Mouse (Mus musculus) midbrain, embryonic 10.5 days (tissue): ENCODE data around the gene Id2. TPM values are rescaled to one million over a fixed set of nuclear protein-coding genes. Genes with fewer than 3 reads are reported as not detected.

Experiments used
- DNase-seq: peaks from one replicate; pipeline ENCODE4 v3.0.0-alpha.2; 2017; ENCODE audit warnings: low spot score
- H3K27ac ChIP-seq: fragments of 300-500 bp; sonication (generic); replicated peaks from 2 replicates; pipeline ENCODE4 v1.5.1; 2016; ENCODE audit warnings: mild to moderate bottlenecking
- H3K27me3 ChIP-seq: fragments of 300-500 bp; sonication (generic); 2 replicates; pipeline ENCODE4 v1.6.1; 2016; ENCODE audit warnings: low read depth, mild to moderate bottlenecking; ENCODE audit not compliant: poor library complexity, severe bottlenecking
- H3K36me3 ChIP-seq: fragments of 300-500 bp; sonication (generic); 2 replicates; pipeline ENCODE4 v1.6.1; 2016; ENCODE audit warnings: mild to moderate bottlenecking, moderate library complexity
- H3K4me1 ChIP-seq: fragments of 300-500 bp; sonication (generic); 2 replicates; pipeline ENCODE4 v1.6.1; 2016
- H3K4me3 ChIP-seq: fragments of 300-500 bp; sonication (generic); 2 replicates; pipeline ENCODE4 v1.5.1; 2016; ENCODE audit warnings: mild to moderate bottlenecking, moderate library complexity
- H3K9me3 ChIP-seq: fragments of 300-500 bp; sonication (generic); replicated peaks from 2 replicates; pipeline ENCODE4 v1.6.1; 2016; ENCODE audit warnings: mild to moderate bottlenecking
- WGBS: fragments of 180-500 bp; shearing (Covaris S2); methylation state at CpG from one replicate; pipeline ENCODE4 v1.1.7; 2016; 5-methylcytosine and 5-hydroxymethylcytosine counted together
- polyA plus RNA-seq: library from polyadenylated mRNA; unstranded; fragments of >200 nt; fragmentation: Nextera tagmentation; extraction: Ambion mirVana; gene quantifications from 2 replicates; pipeline ENCODE4 v1.2.1, GENCODE M21; 2016

Id2 gene
- polyA plus RNA-seq, 1 experiment from 2014 or later: 332 TPM

GRCm38 (mm10) chr12:25124431-25125238 is 27.7 kb upstream of the Id2 start:
- 3% methylated on average over 19 of the region's 19 CpGs for WGBS
- Histone ChIP-seq H3K4me3 (peak overlapping the region; percentile 42), H3K27me3 (peaks cover 16% of the 10 kb centered on the region; the same call in 1 of the 2 replicates), H3K9me3 (no peaks in the 10 kb centered on the region; the same call in 1 of the 2 replicates), H3K4me1 (peaks cover 86% of the 10 kb centered on the region), H3K36me3 (no peaks in the 10 kb centered on the region), H3K27ac (peak overlapping the region; percentile 93)
- DNase-seq: peak; percentile 92

GRCm38 (mm10) chr12:25120753-25121152 is 23.8 kb upstream of the Id2 start:
- Histone ChIP-seq H3K27ac (peak overlapping the region; percentile 43; the same call in 1 of the 2 replicates), H3K27me3 (peaks cover 29% of the 10 kb centered on the region), H3K4me3 (no peak overlapping the region), H3K9me3 (no peaks in the 10 kb centered on the region; the same call in 1 of the 2 replicates), H3K4me1 (peaks cover 61% of the 10 kb centered on the region), H3K36me3 (no peaks in the 10 kb centered on the region)
- 83% methylated on average over 4 of the region's 4 CpGs for WGBS
- DNase-seq: no peak

- peaks cover 2% of the 10 kb centered on the region; the same call in 1 of the 2 replicates for H3K9me3 ChIP-seq
- peaks cover 29% of the 10 kb centered on the region for H3K27me3 ChIP-seq
- peak overlapping the region; percentile 64 for H3K27ac ChIP-seq
- H3K4me3 ChIP-seq: no peak overlapping the region
- 54% methylated on average over 15 of the region's 15 CpGs for WGBS
- H3K36me3 ChIP-seq: no peaks in the 10 kb centered on the region
- H3K4me1 ChIP-seq: peaks cover 48% of the 10 kb centered on the region
- DNase-seq: peak; percentile 30
These were observed 22.3 kb upstream of the Id2 start for GRCm38 (mm10) chr12:25119278-25119677.

- H3K4me1 ChIP-seq: peaks cover 35% of the 10 kb centered on the region
- WGBS: 90% methylated on average over 4 of the region's 4 CpGs
- H3K4me3 ChIP-seq: no peak overlapping the region
- H3K36me3 ChIP-seq: no peaks in the 10 kb centered on the region
- peaks cover 28% of the 10 kb centered on the region for H3K27me3 ChIP-seq
- H3K9me3 ChIP-seq: peaks cover 5% of the 10 kb centered on the region; the same call in 1 of the 2 replicates
- peak overlapping the region; percentile 64; the same call in 1 of the 2 replicates for H3K27ac ChIP-seq
- DNase-seq: no peak
These were observed 21.0 kb upstream of the Id2 start for GRCm38 (mm10) chr12:25117856-25118511.

- no peak for DNase-seq
- H3K4me1 ChIP-seq: peaks cover 16% of the 10 kb centered on the region
- H3K4me3 ChIP-seq: no peak overlapping the region
- H3K9me3 ChIP-seq: peaks cover 16% of the 10 kb centered on the region; the same call in 1 of the 2 replicates
- 0 out of 2 replicates have a peak overlapping the region, but pooled peaks have one; percentile 29 for H3K27ac ChIP-seq
- no peaks in the 10 kb centered on the region for H3K36me3 ChIP-seq
- 82% methylated on average over 2 of the region's 2 CpGs for WGBS
- peaks cover 23% of the 10 kb centered on the region for H3K27me3 ChIP-seq
These were observed 19.2 kb upstream of the Id2 start for GRCm38 (mm10) chr12:25116126-25116525.

GRCm38 (mm10) chr12:25114426-25114825 is 17.5 kb upstream of the Id2 start:
- H3K4me3 ChIP-seq: no peak overlapping the region
- peaks cover 17% of the 10 kb centered on the region for H3K27me3 ChIP-seq
- 83% methylated on average over 1 of the region's 1 CpGs for WGBS
- H3K27ac ChIP-seq: no peak overlapping the region; the same call in 1 of the 2 replicates
- peaks cover 21% of the 10 kb centered on the region for H3K4me1 ChIP-seq
- peaks cover 16% of the 10 kb centered on the region; the same call in 1 of the 2 replicates for H3K9me3 ChIP-seq
- no peaks in the 10 kb centered on the region for H3K36me3 ChIP-seq
- DNase-seq: no peak

DNA sequence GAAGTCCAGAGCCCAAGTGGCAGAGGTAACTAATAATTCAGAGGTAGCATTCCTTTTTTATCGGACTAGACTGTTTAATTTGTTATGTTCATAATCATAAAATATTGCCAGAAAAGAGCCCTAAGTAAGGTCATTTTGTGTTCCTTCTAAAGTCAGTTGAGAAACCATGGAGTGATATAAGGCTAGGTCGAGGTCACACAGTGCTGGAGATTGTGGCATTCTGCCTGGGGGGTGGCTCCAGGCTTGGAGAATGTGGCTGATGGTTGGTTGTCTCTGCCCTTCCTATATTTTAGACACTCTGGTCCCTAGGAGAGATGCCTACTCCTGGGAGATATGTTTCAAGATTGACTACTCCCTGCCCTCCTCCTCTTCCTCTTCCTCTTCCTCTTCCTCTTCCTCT is 16.4 kb upstream of the Id2 start:
- no peak overlapping the region for H3K27ac ChIP-seq
- no peaks in the 10 kb centered on the region for H3K36me3 ChIP-seq
- peaks cover 16% of the 10 kb centered on the region; the same call in 1 of the 2 replicates for H3K9me3 ChIP-seq
- peaks cover 13% of the 10 kb centered on the region for H3K4me1 ChIP-seq
- WGBS: 73% methylated on average over 2 of the region's 2 CpGs
- peaks cover 6% of the 10 kb centered on the region for H3K27me3 ChIP-seq
- no peak for DNase-seq
- H3K4me3 ChIP-seq: no peak overlapping the region

DNA sequence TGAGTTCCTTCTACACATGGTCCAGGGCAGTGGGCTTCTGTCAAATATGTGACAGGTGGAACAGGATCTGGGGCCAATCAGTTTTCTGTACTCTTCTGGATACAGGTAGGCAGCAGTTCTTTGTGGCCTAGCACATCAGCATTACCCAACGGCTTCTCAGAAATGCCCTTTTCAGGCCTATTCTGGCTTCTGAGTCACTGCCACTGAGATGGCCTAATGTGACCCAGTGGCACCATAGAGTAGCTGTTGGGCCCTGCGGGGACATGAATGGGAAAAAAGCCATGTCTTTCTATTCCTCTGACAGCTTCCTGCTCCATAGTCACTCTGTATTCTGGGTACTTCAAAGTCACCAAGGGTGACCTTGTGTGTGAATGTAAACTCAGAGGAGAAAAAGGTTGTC is 15.9 kb upstream of the Id2 start:
- 92% methylated on average over 2 of the region's 2 CpGs for whole genome bisulfite sequencing
- H3K36me3 ChIP-seq: no peaks in the 10 kb centered on the region
- H3K9me3 ChIP-seq: peaks cover 16% of the 10 kb centered on the region; the same call in 1 of the 2 replicates
- H3K27me3 ChIP-seq: peaks cover under 1% of the 10 kb centered on the region; the same call in 1 of the 2 replicates
- no peak for DNase-seq
- peaks cover 9% of the 10 kb centered on the region for H3K4me1 ChIP-seq
- no peak overlapping the region for H3K4me3 ChIP-seq
- H3K27ac ChIP-seq: peak overlapping the region; percentile 33; the same call in 1 of the 2 replicates

DNA sequence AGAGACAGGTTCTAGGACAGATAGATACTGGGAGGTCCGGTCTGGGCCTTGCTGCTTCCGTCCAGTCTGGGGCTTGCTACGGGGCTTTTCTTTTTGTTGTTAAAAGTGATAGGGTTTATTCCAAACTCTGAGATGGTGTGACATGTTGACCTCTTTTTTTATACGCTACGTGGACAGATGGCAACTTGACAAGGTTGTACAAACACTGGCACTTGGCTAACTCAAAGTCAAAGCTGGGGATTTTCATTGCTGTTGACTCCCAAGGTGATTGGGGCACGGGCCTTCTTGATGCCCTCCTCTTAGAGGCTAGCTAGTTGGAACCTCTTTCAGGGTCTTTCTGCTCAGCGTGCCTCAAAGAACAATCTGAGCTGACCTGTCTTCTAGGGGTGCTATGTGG is 13.7 kb upstream of the Id2 start:
- Histone ChIP-seq H3K4me3 (no peak overlapping the region), H3K4me1 (peaks cover 13% of the 10 kb centered on the region), H3K9me3 (peaks cover 16% of the 10 kb centered on the region; the same call in 1 of the 2 replicates), H3K27me3 (no peaks in the 10 kb centered on the region), H3K36me3 (no peaks in the 10 kb centered on the region), H3K27ac (peak overlapping the region; percentile 60; the same call in 1 of the 2 replicates)
- no peak for DNase-seq
- WGBS: 83% methylated on average over 7 of the region's 7 CpGs

GRCm38 (mm10) chr12:25109971-25110681 is 13.2 kb upstream of the Id2 start:
- Histone ChIP-seq H3K4me3 (no peak overlapping the region), H3K9me3 (peaks cover 16% of the 10 kb centered on the region; the same call in 1 of the 2 replicates), H3K4me1 (peaks cover 13% of the 10 kb centered on the region), H3K27ac (peak overlapping the region; percentile 60), H3K36me3 (no peaks in the 10 kb centered on the region), H3K27me3 (no peaks in the 10 kb centered on the region)
- 78% methylated on average over 7 of the region's 7 CpGs for WGBS
- DNase-seq: no peak

DNA sequence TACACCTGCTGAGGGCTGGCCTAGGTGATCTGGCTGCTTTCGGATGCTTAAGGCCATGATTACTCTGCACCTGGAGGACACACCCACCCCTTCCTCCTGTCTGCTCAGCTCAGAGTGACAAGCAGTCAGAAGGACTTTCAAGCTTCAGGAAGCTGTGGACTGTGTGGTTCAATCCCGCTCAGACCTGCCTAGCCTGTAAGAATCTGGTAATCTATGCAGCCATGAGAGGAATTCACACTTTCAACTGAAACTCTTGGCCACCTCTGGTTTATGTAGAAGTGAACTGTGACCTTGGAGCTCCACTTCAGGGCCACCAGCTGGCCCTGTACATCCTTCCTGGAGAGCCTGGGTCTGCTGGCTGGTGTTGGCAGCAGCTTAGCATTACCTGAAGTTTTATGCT is 11.9 kb upstream of the Id2 start:
- Histone ChIP-seq H3K36me3 (no peaks in the 10 kb centered on the region), H3K9me3 (peaks cover 11% of the 10 kb centered on the region; the same call in 1 of the 2 replicates), H3K4me1 (peaks cover 13% of the 10 kb centered on the region), H3K27me3 (peaks cover under 1% of the 10 kb centered on the region; the same call in 1 of the 2 replicates), H3K4me3 (no peak overlapping the region), H3K27ac (no peak overlapping the region)
- WGBS: 76% methylated on average over 2 of the region's 2 CpGs
- DNase-seq: no peak

- Histone ChIP-seq H3K27ac (no peak overlapping the region), H3K9me3 (no peaks in the 10 kb centered on the region), H3K27me3 (peaks cover 4% of the 10 kb centered on the region; the same call in 1 of the 2 replicates), H3K4me3 (no peak overlapping the region), H3K36me3 (no peaks in the 10 kb centered on the region), H3K4me1 (peaks cover 33% of the 10 kb centered on the region)
- no peak for DNase-seq
These were observed 7.6 kb upstream of the Id2 start for GRCm38 (mm10) chr12:25104541-25104940.
